15 mouse cellular contexts compared by ENCODE assay signal in the genomic region with DNA sequence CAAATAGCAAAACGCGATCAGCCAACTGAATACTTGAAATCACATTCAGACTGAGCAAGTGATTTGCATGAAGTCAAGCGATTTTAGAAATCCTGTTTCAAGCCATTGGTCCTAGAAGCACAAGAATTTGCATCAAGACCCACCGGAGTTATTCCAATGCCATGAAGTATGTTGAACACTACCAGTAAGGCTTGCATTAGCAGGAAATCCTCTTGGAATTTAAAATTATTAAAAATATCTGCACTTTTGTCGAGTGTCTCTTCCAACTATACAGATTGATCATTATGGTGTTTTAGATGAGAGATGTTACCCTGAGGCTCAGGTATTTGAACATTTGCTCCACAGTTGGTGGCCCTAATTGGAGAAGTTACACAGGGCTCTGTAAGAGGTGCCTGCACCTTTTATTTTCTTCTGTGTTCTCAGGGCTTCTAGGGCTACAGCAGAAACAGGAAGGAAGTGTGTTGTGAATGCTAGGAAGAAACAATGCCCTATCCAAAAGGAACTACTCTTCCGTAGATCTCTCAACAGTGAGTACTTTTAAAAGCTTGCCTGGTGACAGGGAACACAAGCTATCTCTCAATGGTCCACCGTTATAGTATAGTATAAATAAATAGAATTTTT. TPM values are rescaled to one million over a fixed set of nuclear protein-coding genes. Genes with fewer than 3 reads are reported as not detected.
DNase-seq lines count a peak whose midpoint lies in the region; ATAC-seq and TF ChIP-seq lines count a peak whose summit lies in the region.
"Had no signal": no experiment of that assay in that cellular context is flagged by ENCODE, and none has a peak within 500 bp of the region (broad histone marks: within the 10 kb centered on the region; RNA-seq: fewer than 3 reads in every experiment).

No protein-coding gene starts in this region.

- no peaks in the 10 kb centered on the region for H3K27me3 ChIP-seq in kidney, embryonic 14.5 days (ENCODE audit: control insufficient read depth, insufficient read depth, low read length)
- H3K27me3 ChIP-seq in lung, embryonic 16.5 days (ENCODE audit: control insufficient read depth, insufficient read depth, low read depth, low read length), result no peaks in the 10 kb centered on the region
- no peaks in the 10 kb centered on the region for H3K27me3 ChIP-seq in ES-Bruce4 (ENCODE audit: control insufficient read depth, insufficient read depth, low read length, poor library complexity, severe bottlenecking)
- H3K27me3 ChIP-seq: liver, embryonic 13.5 days; neural tube, embryonic 15.5 days had no signal

- no peak overlapping the region for H3K9ac ChIP-seq in kidney, embryonic 14.5 days (ENCODE audit: low read depth, low read length)
- H3K9ac ChIP-seq in lung, embryonic 16.5 days (ENCODE audit: low read length), result no peak overlapping the region
- H3K9ac ChIP-seq in ES-Bruce4 (ENCODE audit: low read depth, poor library complexity, severe bottlenecking), result no peak overlapping the region
- H3K9ac ChIP-seq: liver, embryonic 13.5 days; neural tube, embryonic 15.5 days had no signal

- H3K27ac ChIP-seq in kidney, embryonic 14.5 days (ENCODE audit: low read depth, low read length), result peak overlapping the region; percentile 30; the same call in 1 of the 2 replicates
- peak overlapping the region; percentile 53 for H3K27ac ChIP-seq in lung, embryonic 16.5 days (ENCODE audit: low read length)
- H3K27ac ChIP-seq in ES-Bruce4 (ENCODE audit: insufficient read depth, low read length), result peak overlapping the region; percentile 89
- H3K27ac ChIP-seq: liver, embryonic 13.5 days; neural tube, embryonic 15.5 days had no signal

- no peaks in the 10 kb centered on the region for H3K4me1 ChIP-seq in kidney, embryonic 14.5 days (ENCODE audit: control insufficient read depth, insufficient read depth, low read length)
- H3K4me1 ChIP-seq in lung, embryonic 16.5 days (replicated peaks; ENCODE audit: control insufficient read depth, insufficient read depth, low read length), result 0 out of 2 replicates have a peak, but pooled peaks cover 2% of the 10 kb centered on the region
- H3K4me1 ChIP-seq in ES-Bruce4 (ENCODE audit: control insufficient read depth, insufficient read depth, low read length), result no peaks in the 10 kb centered on the region
- H3K4me1 ChIP-seq: liver, embryonic 13.5 days; neural tube, embryonic 15.5 days had no signal

- H3K9me3 ChIP-seq in kidney, embryonic 14.5 days (ENCODE audit: control insufficient read depth, low read length), result no peaks in the 10 kb centered on the region; the same call in 1 of the 2 replicates
- no peaks in the 10 kb centered on the region for H3K9me3 ChIP-seq in lung, embryonic 16.5 days (ENCODE audit: control insufficient read depth, low read length)
- H3K9me3 ChIP-seq in ES-Bruce4 (replicated peaks; ENCODE audit: control insufficient read depth, insufficient read depth, low read length, poor library complexity, severe bottlenecking), result peaks cover 41% of the 10 kb centered on the region
- H3K9me3 ChIP-seq: neural tube, embryonic 15.5 days had no signal

- TF ChIP-seq EP300 in ES-Bruce4 (IDR thresholded peaks at IDR 0.05; ENCODE audit: insufficient read depth, low read depth, low read length), result no peak

- H3K4me3 ChIP-seq in kidney, embryonic 14.5 days (ENCODE audit: low read length), result no peak overlapping the region
- H3K4me3 ChIP-seq in lung, embryonic 16.5 days (ENCODE audit: low read length), result no peak overlapping the region
- no peak overlapping the region for H3K4me3 ChIP-seq in ES-Bruce4 (ENCODE audit: low read depth, low read length)
- H3K4me3 ChIP-seq: liver, embryonic 13.5 days; neural tube, embryonic 15.5 days had no signal

- no peak for TF ChIP-seq POLR2A in ES-Bruce4 (IDR thresholded peaks at IDR 0.05; ENCODE audit: insufficient read depth, low read length)

- no peak for DNase-seq in kidney, postnatal 4 days
- DNase-seq in lung, postnatal 25 days (ENCODE audit: low spot score), result no peak
- no peak for DNase-seq in thymus, adult 18-20 months
- no peak for DNase-seq in thymus, postnatal 0 days (ENCODE audit: low spot score)
- DNase-seq: adrenal gland, postnatal 25 days; cerebellum, postnatal 10 days; liver, embryonic 13.5 days; thymus, postnatal 14 days had no signal

- H3K36me3 ChIP-seq in kidney, embryonic 14.5 days (ENCODE audit: control insufficient read depth, insufficient read depth, low read length), result no peaks in the 10 kb centered on the region
- H3K36me3 ChIP-seq in lung, embryonic 16.5 days (ENCODE audit: control insufficient read depth, insufficient read depth, low read length), result no peaks in the 10 kb centered on the region
- H3K36me3 ChIP-seq in ES-Bruce4 (ENCODE audit: control insufficient read depth, insufficient read depth, low read length, poor library complexity, severe bottlenecking), result no peaks in the 10 kb centered on the region
- H3K36me3 ChIP-seq: liver, embryonic 13.5 days; neural tube, embryonic 15.5 days had no signal

- ATAC-seq in kidney, embryonic 14.5 days (ENCODE audit: low FRiP score, low TSS enrichment), result no peak
- ATAC-seq in lung, embryonic 16.5 days (ENCODE audit: low read depth), result peak; percentile 52
- ATAC-seq in megakaryocyte, adult 5-6 weeks (ENCODE audit: poor library complexity, severe bottlenecking), result 0 out of 2 replicates have a peak, but pooled peaks have one; percentile 33
- ATAC-seq: forebrain, embryonic 14.5 days had no signal

- TF ChIP-seq CTCF in ES-Bruce4 (IDR thresholded peaks at IDR 0.05; ENCODE audit: low read depth, low read length), result no peak

- WGBS in kidney, embryonic 14.5 days, result 86% methylated on average over 7 of the region's 7 CpGs
- 75% methylated on average over 7 of the region's 7 CpGs for WGBS in lung, embryonic 16.5 days

- no peak overlapping the region for H3K4me2 ChIP-seq in kidney, embryonic 14.5 days (replicated peaks; ENCODE audit: low read depth, low read length)
- no peak overlapping the region for H3K4me2 ChIP-seq in lung, embryonic 16.5 days (ENCODE audit: low read depth, low read length)
- H3K4me2 ChIP-seq: liver, embryonic 13.5 days; midbrain, embryonic 11.5 days; neural tube, embryonic 15.5 days had no signal

RNA-seq across cellular contexts. Expression of a gene that starts 14.4 kb away (rescaled TPM):
- 20.5 and 32.0 TPM in 2 replicates for polyA plus RNA-seq in kidney, embryonic 14.5 days (2014; fragmentation: Nextera tagmentation; extraction: Ambion mirVana)
- 30.2 and 31.6 TPM in 2 replicates for polyA plus RNA-seq in lung, embryonic 16.5 days (2015; fragmentation: Nextera tagmentation; extraction: Ambion mirVana)
- 4.9 and 6.3 TPM in 2 replicates for polyA plus RNA-seq in ES-Bruce4 (2011; ENCODE audit: insufficient read depth, insufficient read length, low read depth, missing spikeins)
- 0.83 and 1.6 TPM in 2 replicates for total RNA-seq in megakaryocyte, adult 5-6 weeks (2015)
- 0.45 and 0.48 TPM in 2 replicates for total RNA-seq in megakaryocyte, adult 5-6 weeks (2017)
- 4.6 and 5.0 TPM in 2 replicates for polyA plus RNA-seq in thymus, postnatal 0 days (2015; fragmentation: Nextera tagmentation; extraction: Ambion mirVana)

RNA-seq across cellular contexts. Expression of a gene that starts 32.5 kb away (rescaled TPM):
- 44.5 and 71.8 TPM in 2 replicates for polyA plus RNA-seq in kidney, embryonic 14.5 days (2014; fragmentation: Nextera tagmentation; extraction: Ambion mirVana)
- polyA plus RNA-seq in lung, embryonic 16.5 days (2015; fragmentation: Nextera tagmentation; extraction: Ambion mirVana), result 72.5 and 73.5 TPM in 2 replicates
- 89.0 and 98.2 TPM in 2 replicates for polyA plus RNA-seq in ES-Bruce4 (2011; ENCODE audit: insufficient read depth, insufficient read length, low read depth, missing spikeins)
- 81.7 and 82.1 TPM in 2 replicates for total RNA-seq in megakaryocyte, adult 5-6 weeks (2015)
- total RNA-seq in megakaryocyte, adult 5-6 weeks (2017), result 93.8 and 106 TPM in 2 replicates
- 62.4 and 63.8 TPM in 2 replicates for polyA plus RNA-seq in thymus, postnatal 0 days (2015; fragmentation: Nextera tagmentation; extraction: Ambion mirVana)

RNA-seq across cellular contexts. Expression of a gene that starts 35.3 kb away (rescaled TPM):
- 0.38 and 0.53 TPM in 2 replicates for polyA plus RNA-seq in kidney, embryonic 14.5 days (2014; fragmentation: Nextera tagmentation; extraction: Ambion mirVana)
- 2.0 and 2.6 TPM in 2 replicates for polyA plus RNA-seq in lung, embryonic 16.5 days (2015; fragmentation: Nextera tagmentation; extraction: Ambion mirVana)
- polyA plus RNA-seq in ES-Bruce4 (2011; ENCODE audit: insufficient read depth, insufficient read length, low read depth, missing spikeins), result 2.2 and 6.2 TPM in 2 replicates
- 29.8 and 31.3 TPM in 2 replicates for total RNA-seq in megakaryocyte, adult 5-6 weeks (2015)
- total RNA-seq in megakaryocyte, adult 5-6 weeks (2017), result 25.1 and 32.3 TPM in 2 replicates
- polyA plus RNA-seq in thymus, postnatal 0 days (2015; fragmentation: Nextera tagmentation; extraction: Ambion mirVana), result 7.2 and 7.4 TPM in 2 replicates
- polyA plus RNA-seq: forebrain, embryonic 14.5 days; midbrain, embryonic 11.5 days had no signal

RNA-seq across cellular contexts. Expression of a gene that starts 59.0 kb away (rescaled TPM):
- polyA plus RNA-seq in kidney, embryonic 14.5 days (2014; fragmentation: Nextera tagmentation; extraction: Ambion mirVana), result not detected in 2 replicates
- 0.68 and 1.2 TPM in 2 replicates for polyA plus RNA-seq in lung, embryonic 16.5 days (2015; fragmentation: Nextera tagmentation; extraction: Ambion mirVana)
- not detected in 2 replicates for polyA plus RNA-seq in ES-Bruce4 (2011; ENCODE audit: insufficient read depth, insufficient read length, low read depth, missing spikeins)
- total RNA-seq in megakaryocyte, adult 5-6 weeks (2015), result 2.4 and 5.7 TPM in 2 replicates
- 1.7 and 3.1 TPM in 2 replicates for total RNA-seq in megakaryocyte, adult 5-6 weeks (2017)
- polyA plus RNA-seq in thymus, postnatal 0 days (2015; fragmentation: Nextera tagmentation; extraction: Ambion mirVana), result 0.53 and 0.73 TPM in 2 replicates
- polyA plus RNA-seq: midbrain, embryonic 11.5 days had no signal

Comparison
In these comparisons a context has a peak if more than half of its experiments do, and no peak if none do; other contexts are left out.
1. H3K27ac ChIP-seq: peak in every context shown above with its lines; median percentile 89 in ES-Bruce4; 53 in lung, embryonic 16.5 days; 30 in kidney, embryonic 14.5 days.